Mouse (Mus musculus): ENCODE measurements around the gene Cacul1.

DNA sequence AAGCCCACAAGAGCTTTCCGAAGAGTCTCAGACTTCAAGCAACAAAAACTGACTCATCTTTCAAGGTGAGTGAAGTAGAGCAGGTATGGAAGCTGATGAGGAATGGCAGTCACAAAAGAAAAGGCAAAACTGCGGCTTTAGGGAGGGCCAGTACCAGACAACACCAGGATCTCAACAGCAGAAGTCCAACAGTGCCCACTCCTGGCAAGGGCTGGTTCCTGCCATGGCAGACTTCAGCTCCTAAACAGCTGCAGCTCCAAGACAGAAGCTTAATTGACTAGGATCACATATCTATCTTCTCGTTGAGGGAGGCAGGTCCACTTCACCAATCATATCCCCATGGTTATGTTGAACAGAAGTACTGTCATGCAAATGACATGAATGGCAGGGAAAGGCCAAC lies 67.4 kb downstream of the Cacul1 start:
- TF ChIP-seq CTCF (conservative IDR thresholded peaks at IDR 0.05; ENCODE audit: insufficient read depth, insufficient read length, low read depth, low read length) (0 out of 2 replicates have a peak, but pooled peaks have one; percentile 16), POLR2A (IDR thresholded peaks at IDR 0.05; ENCODE audit: low read depth, low read length) (no peak)
